Mouse (Mus musculus): ENCODE data around the gene Serpinb9f.
"Not testable (repeated sequence)": the region's sequence is repeated elsewhere in the genome, so short reads cannot be mapped to it uniquely, and the experiment has no call there.

Gene Serpinb9f

GRCm38 (mm10) chr13:33323777-33324176 is at the start of gene Serpinb9f:
TSS of gene Serpinb9f (plus strand) at chr13:33324077.
- in situ Hi-C loops (cut with MboI; ENCODE audit: low pct_unique_long_range_greater_than_20kb in 1 of 2, low sequenced_read_pairs in 2 of 2, unreplicated experiment in 1 of 2) = not testable (repeated sequence)

- in situ Hi-C loops (cut with MboI; ENCODE audit: low pct_unique_long_range_greater_than_20kb in 1 of 2, low sequenced_read_pairs in 2 of 2, unreplicated experiment in 1 of 2) = not testable (repeated sequence)
Measured at GRCm38 (mm10) chr13:33308631-33309030, 15.2 kb upstream of the Serpinb9f start.

DNA sequence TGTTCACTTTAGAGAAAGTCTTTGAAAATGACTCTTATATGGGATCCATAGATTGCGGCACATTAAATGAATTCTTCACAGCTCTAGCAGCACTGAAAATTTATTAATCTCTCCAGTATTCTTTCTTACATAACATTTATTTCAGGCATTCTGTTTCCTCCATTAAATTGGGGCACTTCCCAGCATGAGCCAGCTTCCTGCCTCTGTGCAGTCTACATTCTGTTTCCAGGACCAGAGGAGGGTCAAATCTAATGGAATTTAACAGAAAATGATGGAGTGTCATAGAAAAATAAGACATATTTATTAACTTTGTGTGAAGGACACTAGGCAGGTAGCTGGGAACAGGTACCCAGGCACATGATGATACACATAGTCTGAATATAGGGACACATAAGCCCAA is 32.8 kb downstream of the Serpinb9f start:
- in situ Hi-C loops (cut with MboI; ENCODE audit: low pct_unique_long_range_greater_than_20kb in 1 of 2, low sequenced_read_pairs in 2 of 2, unreplicated experiment in 1 of 2) = not testable (repeated sequence)
